Mouse (Mus musculus) erythroblast, embryonic 14.5 days (primary cell): ENCODE results near the gene Pip4k2b. TPM values are rescaled to one million over a fixed set of nuclear protein-coding genes. Genes with fewer than 3 reads are reported as not detected.

ENCODE experiments used
- H3K27me3 ChIP-seq: 2 replicates; pipeline ENCODE4 v1.6.1; 2012; ENCODE audit warnings: inconsistent platforms; ENCODE audit not compliant: control insufficient read depth
- H3K36me3 ChIP-seq: 2 replicates; pipeline ENCODE4 v1.6.1; 2012; ENCODE audit warnings: mild to moderate bottlenecking, inconsistent platforms; ENCODE audit not compliant: control insufficient read depth
- H3K4me1 ChIP-seq: 2 replicates; pipeline ENCODE4 v1.6.1; 2012; ENCODE audit warnings: inconsistent platforms; ENCODE audit not compliant: control insufficient read depth
- H3K4me3 ChIP-seq: replicated peaks from 2 replicates; pipeline ENCODE3; 2012; ENCODE audit warnings: moderate library complexity, mild to moderate bottlenecking, inconsistent platforms
- H3K9me3 ChIP-seq: 2 replicates; pipeline ENCODE4 v1.6.1; 2012; ENCODE audit warnings: low read length, inconsistent platforms, mixed read lengths; ENCODE audit not compliant: control insufficient read depth
- GATA1 ChIP-seq: IDR thresholded peaks from 2 replicates; pipeline ENCODE4 v1.6.1; 2012; ENCODE audit warnings: low read length, inconsistent platforms, mixed read lengths
- TAL1 ChIP-seq: IDR thresholded peaks from 3 replicates; pipeline ENCODE4 v1.6.1; 2012; ENCODE audit warnings: low read length, inconsistent platforms, mixed read lengths
- polyA plus RNA-seq: library from polyadenylated mRNA; stranded (reverse); fragments of >175 nt; gene quantifications from 2 replicates; pipeline ENCODE4 v1.2.3, GENCODE M21; 2012

The Pip4k2b gene
- polyA plus RNA-seq, 1 experiment, result 0.17 TPM

GRCm38 (mm10) chr11:97758942-97759341 lies 14.4 kb upstream of the Pip4k2b start:
- TF ChIP-seq TAL1 (no peak), GATA1 (no peak)

GRCm38 (mm10) chr11:97758125-97758524 lies 13.6 kb upstream of the Pip4k2b start:
- Histone ChIP-seq H3K27me3 (no peaks in the 10 kb centered on the region), H3K4me1 (peaks cover 2% of the 10 kb centered on the region), H3K4me3 (no peak overlapping the region), H3K36me3 (peaks cover 88% of the 10 kb centered on the region), H3K9me3 (peaks cover 5% of the 10 kb centered on the region)
- TF ChIP-seq TAL1 (no peak), GATA1 (no peak)

More at GRCm38 (mm10) chr11:97758942-97759341, 14.4 kb upstream of the Pip4k2b start:
- peaks cover 5% of the 10 kb centered on the region for H3K9me3 ChIP-seq
- peaks cover 3% of the 10 kb centered on the region for H3K4me1 ChIP-seq
- H3K27me3 ChIP-seq, result no peaks in the 10 kb centered on the region
- no peak overlapping the region for H3K4me3 ChIP-seq
- H3K36me3 ChIP-seq, result peaks cover 86% of the 10 kb centered on the region

GRCm38 (mm10) chr11:97753277-97753676 lies 8.8 kb upstream of the Pip4k2b start:
- Histone ChIP-seq H3K27me3 (no peaks in the 10 kb centered on the region), H3K36me3 (peaks cover 90% of the 10 kb centered on the region), H3K4me1 (peaks cover 6% of the 10 kb centered on the region), H3K9me3 (peaks cover 9% of the 10 kb centered on the region), H3K4me3 (no peak overlapping the region)
- no peak for TF ChIP-seq TAL1
- TF ChIP-seq GATA1, result no peak

GRCm38 (mm10) chr11:97748496-97748895 lies 4.0 kb upstream of the Pip4k2b start:
- Histone ChIP-seq H3K4me3 (no peak overlapping the region), H3K27me3 (no peaks in the 10 kb centered on the region), H3K36me3 (peaks cover 74% of the 10 kb centered on the region), H3K9me3 (peaks cover 9% of the 10 kb centered on the region), H3K4me1 (peaks cover 24% of the 10 kb centered on the region)
- TF ChIP-seq GATA1, result no peak
- TF ChIP-seq TAL1, result no peak

DNA sequence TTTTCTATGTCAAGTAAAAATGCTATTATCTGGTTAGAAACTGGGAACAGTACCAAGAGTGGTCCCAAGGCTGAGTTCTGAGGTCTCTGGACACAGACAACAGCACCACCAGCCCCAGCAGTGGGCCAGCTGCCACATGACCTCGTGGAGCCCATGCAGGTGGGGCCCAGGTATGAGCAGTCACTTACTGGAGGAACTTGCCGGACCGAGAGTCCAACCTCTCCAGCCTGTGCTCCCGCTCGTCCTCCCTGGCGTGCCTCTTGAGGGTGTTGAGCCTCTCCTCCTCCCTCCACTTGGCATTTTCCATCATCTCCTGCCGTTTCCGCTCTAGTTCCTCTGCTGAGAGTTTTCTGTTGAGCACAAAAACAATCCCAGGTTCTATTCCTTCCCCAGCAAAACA lies 3.3 kb upstream of the Pip4k2b start:
- H3K4me1 ChIP-seq, result peaks cover 32% of the 10 kb centered on the region
- peaks cover 67% of the 10 kb centered on the region for H3K36me3 ChIP-seq
- no peak for TF ChIP-seq TAL1
- TF ChIP-seq GATA1, result no peak

GRCm38 (mm10) chr11:97745331-97745721 lies 822 bp upstream of the Pip4k2b start:
- Histone ChIP-seq H3K9me3 (no peaks in the 10 kb centered on the region), H3K36me3 (peaks cover 44% of the 10 kb centered on the region), H3K27me3 (no peaks in the 10 kb centered on the region), H3K4me3 (peak overlapping the region; percentile 91), H3K4me1 (peaks cover 41% of the 10 kb centered on the region)
- TF ChIP-seq GATA1, result no peak
- TF ChIP-seq TAL1, result no peak

More for the DNA sequence above, 3.3 kb upstream of the Pip4k2b start:
- Histone ChIP-seq H3K4me3 (no peak overlapping the region), H3K27me3 (no peaks in the 10 kb centered on the region), H3K9me3 (peaks cover 9% of the 10 kb centered on the region)

DNA sequence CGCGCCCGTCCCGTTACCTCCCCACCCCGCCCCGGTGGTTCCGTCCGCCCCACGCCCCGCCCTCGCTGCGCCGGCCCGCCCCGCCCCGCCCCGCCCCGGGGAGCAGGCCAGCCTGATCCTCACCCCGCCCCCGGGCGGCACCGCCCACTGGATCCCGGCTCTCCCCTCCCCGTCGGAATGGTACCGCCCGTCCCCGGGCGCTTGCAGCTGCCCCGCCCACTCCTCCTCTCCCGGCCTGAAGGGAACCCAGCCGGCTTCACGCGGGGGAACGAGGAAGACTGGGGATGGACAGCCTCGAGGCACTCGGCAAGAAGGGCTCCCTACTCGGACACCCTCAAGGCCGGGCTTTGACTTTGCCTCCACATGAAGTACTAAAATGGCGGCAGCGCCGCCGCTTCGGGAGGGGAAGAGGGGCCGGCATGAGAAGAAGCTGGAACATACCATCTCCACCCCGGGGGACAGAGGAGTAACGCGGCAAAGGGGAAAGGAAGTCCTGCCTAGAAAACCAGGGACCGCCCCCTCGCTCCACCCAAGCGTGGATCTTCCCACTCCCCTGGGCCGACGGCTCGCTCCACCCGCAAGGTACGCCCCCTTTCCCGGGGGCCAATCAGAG lies 320 bp upstream of the Pip4k2b start:
- H3K4me1 ChIP-seq, result peaks cover 43% of the 10 kb centered on the region
- peaks cover 39% of the 10 kb centered on the region for H3K36me3 ChIP-seq
- no peak for TF ChIP-seq GATA1
- TF ChIP-seq TAL1, result no peak
- H3K4me3 ChIP-seq, result peak overlapping the region; percentile 91
- no peaks in the 10 kb centered on the region for H3K9me3 ChIP-seq
- H3K27me3 ChIP-seq, result no peaks in the 10 kb centered on the region

- peak overlapping the region; percentile 91 for H3K4me3 ChIP-seq
- peaks cover 26% of the 10 kb centered on the region for H3K36me3 ChIP-seq
- TF ChIP-seq TAL1 (no peak), GATA1 (no peak)
- peaks cover 39% of the 10 kb centered on the region for H3K4me1 ChIP-seq
- no peaks in the 10 kb centered on the region for H3K9me3 ChIP-seq
- no peaks in the 10 kb centered on the region for H3K27me3 ChIP-seq
Observed at GRCm38 (mm10) chr11:97743423-97743822, 1.1 kb downstream of the Pip4k2b start.

GRCm38 (mm10) chr11:97742591-97742990 lies 1.9 kb downstream of the Pip4k2b start:
- peaks cover 17% of the 10 kb centered on the region for H3K36me3 ChIP-seq
- peaks cover 39% of the 10 kb centered on the region for H3K4me1 ChIP-seq

GRCm38 (mm10) chr11:97742157-97742556 lies 2.3 kb downstream of the Pip4k2b start:
- H3K4me3 ChIP-seq, result no peak overlapping the region
- H3K36me3 ChIP-seq, result peaks cover 13% of the 10 kb centered on the region
- no peaks in the 10 kb centered on the region for H3K9me3 ChIP-seq
- no peaks in the 10 kb centered on the region for H3K27me3 ChIP-seq
- H3K4me1 ChIP-seq, result peaks cover 39% of the 10 kb centered on the region
- no peak for TF ChIP-seq TAL1
- TF ChIP-seq GATA1, result no peak

More at GRCm38 (mm10) chr11:97742591-97742990, 1.9 kb downstream of the Pip4k2b start:
- H3K4me3 ChIP-seq, result no peak overlapping the region
- TF ChIP-seq GATA1 (no peak), TAL1 (no peak)
- H3K27me3 ChIP-seq, result no peaks in the 10 kb centered on the region
- no peaks in the 10 kb centered on the region for H3K9me3 ChIP-seq
